Mouse (Mus musculus) left cerebral cortex, adult 18-20 months (tissue): ENCODE measurements around the gene Map7d1. TPM values are rescaled to one million over a fixed set of nuclear protein-coding genes. Genes with fewer than 3 reads are reported as not detected.
"Not testable (repeated sequence)": the region's sequence is repeated elsewhere in the genome, so short reads cannot be mapped to it uniquely, and the experiment has no call there.

ENCODE experiments used
- DNase-seq, 2 experiments: peaks; one replicate each; pipeline ENCODE4 v3.0.0; 2021 to 2022; ENCODE audit warnings: low spot score in 2 of 2, mixed read lengths in 1 of 2
- total RNA-seq, 2 experiments: library from RNA; stranded (reverse); gene quantifications; 2 replicates each; pipeline ENCODE4 v1.2.3; 2021

Map7d1 gene
- total RNA-seq, 2 experiments from 2014 or later, result 251 to 254 TPM

- peak in 1 of 2 experiments; percentile 71 for DNase-seq
Observed at GRCm38 (mm10) chr4:126246202-126246889, 9.8 kb downstream of the Map7d1 start.

- no peak for DNase-seq
Observed at GRCm38 (mm10) chr4:126242510-126242909, 13.6 kb downstream of the Map7d1 start.

- DNase-seq, result no peak
Observed at GRCm38 (mm10) chr4:126241956-126242355, 14.2 kb downstream of the Map7d1 start.

- no peak for DNase-seq
Observed at GRCm38 (mm10) chr4:126239862-126240475, 16.2 kb downstream of the Map7d1 start.

- no peak for DNase-seq
Observed at GRCm38 (mm10) chr4:126237721-126238242, 18.4 kb downstream of the Map7d1 start.

GRCm38 (mm10) chr4:126236467-126237280 is 19.5 kb downstream of the Map7d1 start:
- no peak for DNase-seq

GRCm38 (mm10) chr4:126235191-126235590 is 21.0 kb downstream of the Map7d1 start:
- DNase-seq, result no peak

- DNase-seq, result no peak
Observed at GRCm38 (mm10) chr4:126234496-126235175, 21.5 kb downstream of the Map7d1 start.

GRCm38 (mm10) chr4:126233676-126234308 is 22.4 kb downstream of the Map7d1 start:
- DNase-seq, result no peak

GRCm38 (mm10) chr4:126229900-126230299 is 26.2 kb downstream of the Map7d1 start:
- DNase-seq, result no peak

GRCm38 (mm10) chr4:126228144-126228543 is 28.0 kb downstream of the Map7d1 start:
- no peak for DNase-seq

- peak; percentile 88 to 95 for DNase-seq
Observed at GRCm38 (mm10) chr4:126227077-126227761, 28.9 kb downstream of the Map7d1 start.

GRCm38 (mm10) chr4:126226640-126227039 is 29.5 kb downstream of the Map7d1 start:
- no peak for DNase-seq

GRCm38 (mm10) chr4:126222631-126223030 is 33.5 kb downstream of the Map7d1 start:
- no peak for DNase-seq

GRCm38 (mm10) chr4:126220045-126220444 is 36.1 kb downstream of the Map7d1 start:
- no peak for DNase-seq

- not testable (repeated sequence) for DNase-seq
Observed at GRCm38 (mm10) chr4:126219540-126219939, 36.6 kb downstream of the Map7d1 start.

- DNase-seq, result no peak
Observed at GRCm38 (mm10) chr4:126217771-126218170, 38.4 kb downstream of the Map7d1 start.

- DNase-seq, result no peak
Observed at GRCm38 (mm10) chr4:126207081-126207480, 49.1 kb downstream of the Map7d1 start.

- no peak for DNase-seq
Observed at GRCm38 (mm10) chr4:126205386-126205785, 50.8 kb downstream of the Map7d1 start.

- no peak for DNase-seq
Observed at GRCm38 (mm10) chr4:126204661-126205230, 51.4 kb downstream of the Map7d1 start.
